ENCODE assay signal across 8 mouse cellular contexts in genomic region chr12:54060732-54061131, GRCm38 (mm10).
DNase-seq lines count a peak whose midpoint lies in the region; ATAC-seq and TF ChIP-seq lines count a peak whose summit lies in the region.

No protein-coding gene starts in this region.

- H3K27me3 ChIP-seq in C2C12 (ENCODE audit: control insufficient read depth, insufficient read depth, insufficient read length), result no peaks in the 10 kb centered on the region
- H3K27me3 ChIP-seq in embryonic facial prominence, embryonic 14.5 days (replicated peaks; ENCODE audit: control insufficient read depth, insufficient read depth, low read length), result peaks cover 16% of the 10 kb centered on the region
- peaks cover 17% of the 10 kb centered on the region; the same call in 1 of the 2 replicates for H3K27me3 ChIP-seq in lung, postnatal 0 days (replicated peaks; ENCODE audit: insufficient read depth, low read length)

- no peak overlapping the region for H3K9ac ChIP-seq in embryonic facial prominence, embryonic 14.5 days (ENCODE audit: low read depth, low read length)
- H3K9ac ChIP-seq in lung, postnatal 0 days (replicated peaks; ENCODE audit: low read depth), result no peak overlapping the region

- intact Hi-C loops in heart, postnatal 10 days (cut with DNase I), result loop anchor here (2.0 to 10.0 kb wide), 4 partner anchors 68 to 1150 kb away; no protein-coding TSS in a partner anchor

- H3ac ChIP-seq in C2C12 (ENCODE audit: control insufficient read depth, insufficient read length, low read depth), result no peak overlapping the region

- H3K9me3 ChIP-seq in embryonic facial prominence, embryonic 14.5 days (ENCODE audit: control insufficient read depth, low read length), result no peaks in the 10 kb centered on the region
- H3K9me3 ChIP-seq in lung, postnatal 0 days (ENCODE audit: low read length), result no peaks in the 10 kb centered on the region

- peak; percentile 95 for TF ChIP-seq CTCF in C2C12 (IDR thresholded peaks at IDR 0.05; ENCODE audit: control insufficient read depth, insufficient read depth, insufficient read length)
- TF ChIP-seq CTCF in lung, postnatal 0 days (IDR thresholded peaks at IDR 0.05), result peak; percentile 95

- WGBS in embryonic facial prominence, embryonic 14.5 days, result 14% methylated on average over 8 of the region's 8 CpGs
- 10% methylated on average over 8 of the region's 8 CpGs for WGBS in lung, postnatal 0 days

- no peaks in the 10 kb centered on the region for H3K79me3 ChIP-seq in C2C12 (ENCODE audit: low read depth)

- no peaks in the 10 kb centered on the region for H3K4me1 ChIP-seq in embryonic facial prominence, embryonic 14.5 days (ENCODE audit: control insufficient read depth, insufficient read depth, low read length)
- H3K4me1 ChIP-seq in lung, postnatal 0 days (ENCODE audit: insufficient read depth, low read depth, low read length), result no peaks in the 10 kb centered on the region

- no peaks in the 10 kb centered on the region for H3K36me3 ChIP-seq in C2C12 (ENCODE audit: control insufficient read depth, insufficient read depth)
- H3K36me3 ChIP-seq in embryonic facial prominence, embryonic 14.5 days (ENCODE audit: control insufficient read depth, insufficient read depth, low read length), result no peaks in the 10 kb centered on the region
- H3K36me3 ChIP-seq in lung, postnatal 0 days (ENCODE audit: insufficient read depth, low read length), result no peaks in the 10 kb centered on the region

- H3K27ac ChIP-seq in embryonic facial prominence, embryonic 14.5 days (replicated peaks; ENCODE audit: low read depth, low read length), result no peak overlapping the region
- H3K27ac ChIP-seq in lung, postnatal 0 days (ENCODE audit: low read length), result no peak overlapping the region

- TF ChIP-seq EP300 in lung, postnatal 0 days (IDR thresholded peaks at IDR 0.05), result no peak

- no peak overlapping the region for H3K4me3 ChIP-seq in C2C12 (ENCODE audit: insufficient read depth, poor library complexity, severe bottlenecking)
- no peak overlapping the region for H3K4me3 ChIP-seq in embryonic facial prominence, embryonic 14.5 days (ENCODE audit: low read depth, low read length)
- H3K4me3 ChIP-seq in lung, postnatal 0 days (ENCODE audit: low read depth, low read length), result no peak overlapping the region

- no peaks in the 10 kb centered on the region for H3K79me2 ChIP-seq in C2C12 (ENCODE audit: control insufficient read depth, insufficient read depth)

- ATAC-seq in embryonic facial prominence, embryonic 14.5 days (ENCODE audit: low read depth), result peak; percentile 72; the same call in 1 of the 2 replicates
- 0 out of 2 replicates have a peak, but pooled peaks have one; percentile 26 for ATAC-seq in lung, postnatal 0 days

- no peak overlapping the region for H3K4me2 ChIP-seq in embryonic facial prominence, embryonic 14.5 days (ENCODE audit: low read depth, low read length)
- no peak overlapping the region for H3K4me2 ChIP-seq in lung, postnatal 0 days (replicated peaks; ENCODE audit: low read depth, low read length)

- peak; percentile 80 for DNase-seq in adrenal gland, adult 2 months
- DNase-seq in embryonic facial prominence, embryonic 14.5 days (ENCODE audit: low spot score), result peak; percentile 83
- DNase-seq in heart, postnatal 10 days, result peak; percentile 75 to 87
- peak; percentile 42 to 84 for DNase-seq in kidney, postnatal 36 days
- peak; percentile 73 for DNase-seq in lung, postnatal 0 days (ENCODE audit: low spot score)
- DNase-seq in retina, embryonic 14.5 days (ENCODE audit: low spot score), result peak; percentile 87
- DNase-seq in urinary bladder, postnatal 36 days (ENCODE audit: low spot score in 2 of 2), result peak; percentile 25 to 44

TF ChIP-seq in C2C12, 6 proteins besides CTCF, POLR2A, EP300 and RAD21:
- TF ChIP-seq MYOG (IDR thresholded peaks at IDR 0.05; ENCODE audit: control insufficient read depth, extremely low read depth, insufficient read length) (no peak), MAX (IDR thresholded peaks at IDR 0.05) (no peak), USF1 (IDR thresholded peaks at IDR 0.05; ENCODE audit: low read depth) (no peak), CEBPB (IDR thresholded peaks at IDR 0.05; ENCODE audit: low read depth) (no peak), FOSL1 (IDR thresholded peaks at IDR 0.05; ENCODE audit: insufficient read depth, low read length, poor library complexity, severe bottlenecking) (no peak), MYOD1 (IDR thresholded peaks at IDR 0.05; ENCODE audit: control insufficient read depth, insufficient read length, low read depth) (no peak)

Comparison
In these comparisons a context has a peak if more than half of its experiments do, and no peak if none do; other contexts are left out.
1. DNase-seq: peak in every context shown above with its lines; median percentile 87 in retina, embryonic 14.5 days; 83 in embryonic facial prominence, embryonic 14.5 days; 81 in heart, postnatal 10 days; 80 in adrenal gland, adult 2 months; 73 in lung, postnatal 0 days; 63 in kidney, postnatal 36 days; 34 in urinary bladder, postnatal 36 days.